Mouse (Mus musculus): ENCODE measurements around the gene Gm11444. TPM values are rescaled to one million over a fixed set of nuclear protein-coding genes. Genes with fewer than 3 reads are reported as not detected.

The Gm11444 gene
- total and polyA plus RNA-seq, 3 experiments, result not detected

DNA sequence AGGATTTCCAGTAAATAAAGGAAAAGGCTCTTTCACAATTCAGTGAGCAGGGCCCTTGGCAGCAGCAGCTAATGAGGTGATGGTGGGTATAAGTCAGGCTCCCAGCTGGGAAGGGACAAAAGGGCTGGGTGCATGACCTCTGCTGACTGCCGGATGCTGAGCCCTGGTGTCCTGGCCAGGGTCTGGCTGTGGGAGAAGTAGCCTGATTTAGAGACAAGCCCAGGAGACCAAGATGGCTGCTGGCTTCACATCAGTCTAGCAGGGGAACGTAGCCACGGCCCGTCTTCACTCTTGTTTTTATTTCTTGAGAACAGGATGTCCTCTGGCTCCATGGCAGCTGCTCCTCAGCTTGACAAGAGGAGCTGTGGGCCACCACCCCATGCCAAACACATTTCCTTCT, 3.6 kb downstream of the Gm11444 start:
- no peak overlapping the region for H3K9ac ChIP-seq (ENCODE audit: insufficient read depth, low read depth)
- no peak overlapping the region for H3K4me3 ChIP-seq (replicated peaks in 1 of 3; ENCODE audit: low read depth in 2 of 3, low read length in 2 of 3, poor library complexity in 1 of 3)
- dilution Hi-C loops (cut with MboI; ENCODE audit: extremely low pct_ligation_motif_present, extremely low pct_unique_long_range_greater_than_20kb, low sequenced_read_pairs) (no loop called here), in situ Hi-C loops (cut with MboI; ENCODE audit: low pct_ligation_motif_present, low pct_unique_long_range_greater_than_20kb, low sequenced_read_pairs) (loop anchor here (5.0 kb wide), 1 partner anchor 126 kb away; no protein-coding TSS in a partner anchor)
- peaks cover 8 to 29% of the 10 kb centered on the region in 2 experiments for H3K4me1 ChIP-seq (ENCODE audit: control insufficient read depth in 1 of 2, insufficient read depth in 2 of 2)
- no peak overlapping the region for H3K27ac ChIP-seq (ENCODE audit: insufficient read depth, low read depth)
- H3K27me3 ChIP-seq (replicated peaks), result peaks cover 52% of the 10 kb centered on the region
- no peaks in the 10 kb centered on the region for H3K79me2 ChIP-seq (replicated peaks; ENCODE audit: control insufficient read depth, extremely low read depth, insufficient read depth, poor library complexity, severe bottlenecking)
- H3K9me3 ChIP-seq (replicated peaks; ENCODE audit: low read length), result peaks cover 6% of the 10 kb centered on the region
- DNase-seq (ENCODE audit: extremely low read depth), result no peak
- no peak for TF ChIP-seq NELFE (IDR thresholded peaks at IDR 0.05; ENCODE audit: low read depth, low read length)
- no peak for TF ChIP-seq USF2 (conservative IDR thresholded peaks at IDR 0.05; ENCODE audit: low read depth, low read length)
- no peak for TF ChIP-seq CHD2 (IDR thresholded peaks at IDR 0.05; ENCODE audit: low read length)
- no peak for TF ChIP-seq ZMIZ1 (IDR thresholded peaks at IDR 0.05; ENCODE audit: low read depth, low read length)
- TF ChIP-seq RAD21 (IDR thresholded peaks at IDR 0.05; ENCODE audit: low read depth, low read length), result no peak
- TF ChIP-seq KAT2A (IDR thresholded peaks at IDR 0.05; ENCODE audit: insufficient replicate concordance, low read length), result no peak
- TF ChIP-seq MXI1 (IDR thresholded peaks at IDR 0.05; ENCODE audit: low read depth, low read length), result no peak
- TF ChIP-seq ZNF384 (IDR thresholded peaks at IDR 0.05; ENCODE audit: low read depth, low read length), result no peak
- no peak for TF ChIP-seq ELF1 (IDR thresholded peaks at IDR 0.05; ENCODE audit: low read depth, low read length)
- no peak for TF ChIP-seq MYC (IDR thresholded peaks at IDR 0.05; ENCODE audit: low read depth, low read length)
- no peaks in the 10 kb centered on the region for H3K36me3 ChIP-seq (replicated peaks in 1 of 2; ENCODE audit: control insufficient read depth in 1 of 2, insufficient read depth in 1 of 2, low read length in 1 of 2)
- no peak overlapping the region for H3K4me2 ChIP-seq (ENCODE audit: insufficient read depth, low read depth, poor library complexity, severe bottlenecking)

DNA sequence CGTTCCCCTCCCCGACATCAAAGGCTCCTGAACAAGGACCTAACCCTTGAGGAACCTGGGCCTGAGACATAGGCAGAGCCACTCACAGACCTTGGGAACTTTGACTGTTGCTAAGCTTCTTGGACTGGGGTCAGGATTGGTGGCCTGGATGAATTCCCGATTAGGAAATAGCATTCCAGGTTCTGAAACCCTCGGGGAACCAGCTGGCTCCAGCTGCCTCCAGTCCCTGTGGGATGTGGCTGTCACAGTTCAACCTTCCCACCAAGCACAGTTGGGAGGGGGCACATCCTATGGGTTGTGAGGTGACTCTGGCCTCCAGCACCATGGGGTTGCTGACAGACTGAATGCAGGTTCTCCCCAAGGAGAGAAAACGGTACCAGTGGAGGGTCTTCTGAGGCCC, 4.2 kb downstream of the Gm11444 start:
- Histone ChIP-seq H3K36me3 (replicated peaks in 1 of 2; ENCODE audit: control insufficient read depth in 1 of 2, insufficient read depth in 1 of 2, low read length in 1 of 2) (no peaks in the 10 kb centered on the region), H3K9ac (ENCODE audit: insufficient read depth, low read depth) (no peak overlapping the region), H3K4me1 (ENCODE audit: control insufficient read depth in 1 of 2, insufficient read depth in 2 of 2) (peaks cover 5 to 29% of the 10 kb centered on the region in 2 experiments), H3K27ac (ENCODE audit: insufficient read depth, low read depth) (no peak overlapping the region), H3K4me3 (replicated peaks in 1 of 3; ENCODE audit: low read depth in 2 of 3, low read length in 2 of 3, poor library complexity in 1 of 3) (no peak overlapping the region), H3K4me2 (ENCODE audit: insufficient read depth, low read depth, poor library complexity, severe bottlenecking) (no peak overlapping the region), H3K9me3 (replicated peaks; ENCODE audit: low read length) (peaks cover 10% of the 10 kb centered on the region), H3K79me2 (replicated peaks; ENCODE audit: control insufficient read depth, extremely low read depth, insufficient read depth, poor library complexity, severe bottlenecking) (no peaks in the 10 kb centered on the region), H3K27me3 (replicated peaks) (peaks cover 57% of the 10 kb centered on the region)
- dilution Hi-C loops (cut with MboI; ENCODE audit: extremely low pct_ligation_motif_present, extremely low pct_unique_long_range_greater_than_20kb, low sequenced_read_pairs), result no loop called here
- no peak for DNase-seq (ENCODE audit: extremely low read depth)
- no peak for TF ChIP-seq HCFC1 (IDR thresholded peaks at IDR 0.05; ENCODE audit: low read depth, low read length)
- no peak for TF ChIP-seq MAFK (IDR thresholded peaks at IDR 0.05; ENCODE audit: insufficient replicate concordance, low read length)
- no peak for TF ChIP-seq IRF4 (IDR thresholded peaks at IDR 0.05; ENCODE audit: low read depth, low read length)
- no peak for TF ChIP-seq JUND (conservative IDR thresholded peaks at IDR 0.05; ENCODE audit: low read depth, low read length)
- TF ChIP-seq KAT2A (IDR thresholded peaks at IDR 0.05; ENCODE audit: insufficient replicate concordance, low read length), result no peak
- in situ Hi-C loops (cut with MboI; ENCODE audit: low pct_ligation_motif_present, low pct_unique_long_range_greater_than_20kb, low sequenced_read_pairs), result loop anchor here (5.0 kb wide), 1 partner anchor 126 kb away; no protein-coding TSS in a partner anchor

GRCm38 (mm10) chr11:85844971-85845370, 5.2 kb downstream of the Gm11444 start:
- Histone ChIP-seq H3K9me3 (replicated peaks; ENCODE audit: low read length) (peaks cover 20% of the 10 kb centered on the region), H3K27me3 (replicated peaks) (peaks cover 58% of the 10 kb centered on the region), H3K4me1 (ENCODE audit: control insufficient read depth in 1 of 2, insufficient read depth in 2 of 2) (peaks cover 5 to 29% of the 10 kb centered on the region in 2 experiments), H3K36me3 (replicated peaks in 1 of 2; ENCODE audit: control insufficient read depth in 1 of 2, insufficient read depth in 1 of 2, low read length in 1 of 2) (no peaks in the 10 kb centered on the region), H3K9ac (ENCODE audit: insufficient read depth, low read depth) (no peak overlapping the region), H3K4me3 (replicated peaks in 1 of 3; ENCODE audit: low read depth in 2 of 3, low read length in 2 of 3, poor library complexity in 1 of 3) (no peak overlapping the region), H3K27ac (ENCODE audit: insufficient read depth, low read depth) (no peak overlapping the region), H3K79me2 (replicated peaks; ENCODE audit: control insufficient read depth, extremely low read depth, insufficient read depth, poor library complexity, severe bottlenecking) (no peaks in the 10 kb centered on the region), H3K4me2 (ENCODE audit: insufficient read depth, low read depth, poor library complexity, severe bottlenecking) (no peak overlapping the region)
- dilution Hi-C loops (cut with MboI; ENCODE audit: extremely low pct_ligation_motif_present, extremely low pct_unique_long_range_greater_than_20kb, low sequenced_read_pairs), result no loop called here
- no peak for DNase-seq (ENCODE audit: extremely low read depth)
- in situ Hi-C loops (cut with MboI; ENCODE audit: low pct_ligation_motif_present, low pct_unique_long_range_greater_than_20kb, low sequenced_read_pairs), result loop anchor here (5.0 kb wide), 1 partner anchor 127 kb away; no protein-coding TSS in a partner anchor
- TF ChIP-seq UBTF (IDR thresholded peaks at IDR 0.05; ENCODE audit: low read depth, low read length) (no peak), IRF4 (IDR thresholded peaks at IDR 0.05; ENCODE audit: low read depth, low read length) (0 out of 2 replicates have a peak, but pooled peaks have one; percentile 0), CHD2 (IDR thresholded peaks at IDR 0.05; ENCODE audit: low read length) (0 out of 2 replicates have a peak, but pooled peaks have one; percentile 1)

All from CH12.LX (cell line).